Mouse (Mus musculus): ENCODE data around the gene Pgs1.

DNA sequence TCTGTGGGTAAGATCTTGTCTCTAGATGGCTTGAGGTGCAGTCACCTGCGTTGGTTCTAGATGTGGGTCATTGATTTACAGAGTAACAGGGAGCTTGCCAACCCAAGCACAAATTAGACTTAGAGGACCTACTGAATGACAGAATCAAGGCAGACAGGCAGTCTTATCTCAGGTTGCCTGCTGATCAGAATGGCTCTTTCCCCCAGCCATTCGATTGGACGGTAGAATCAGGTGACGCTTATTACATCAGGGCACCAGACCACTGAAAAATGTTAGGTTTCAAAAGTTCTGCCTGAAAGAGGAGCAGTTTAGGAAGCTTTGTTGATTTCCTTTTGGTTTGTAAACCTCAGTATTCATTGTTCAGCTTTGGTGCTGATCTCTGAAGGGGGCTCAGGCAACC, 1.9 kb downstream of the Pgs1 start:
- no peak for TF ChIP-seq CTCF (conservative IDR thresholded peaks at IDR 0.05; ENCODE audit: low read length)
- no peak for TF ChIP-seq POU5F1 (IDR thresholded peaks at IDR 0.05; ENCODE audit: borderline replicate concordance, low read length)
- TF ChIP-seq NANOG (IDR thresholded peaks at IDR 0.05; ENCODE audit: borderline replicate concordance, low read length), result no peak

Measured in E14TG2a.4 (cell line).